Mouse (Mus musculus) CD4-positive helper T cell, adult 2 months (primary cell): ENCODE measurements around the gene Prl7a2.

Source experiments
- DNase-seq: peaks from one replicate; pipeline ENCODE4 v3.0.0-alpha.2; 2012; ENCODE audit warnings: low read depth, missing footprints, low spot score

Prl7a2 gene

GRCm38 (mm10) chr13:27667936-27668335 is at the start of gene Prl7a2:
TSS of gene Prl7a2 (minus strand) at chr13:27668036.
- no peak for DNase-seq

- no peak for DNase-seq
Observed at GRCm38 (mm10) chr13:27716636-27717035, 48.8 kb upstream of the Prl7a2 start, which contains the start of gene Prl7d1. TSS of gene Prl7d1 (minus strand) at chr13:27716736.

- DNase-seq = no peak
Observed at GRCm38 (mm10) chr13:27706521-27706920, 38.7 kb upstream of the Prl7a2 start.

GRCm38 (mm10) chr13:27660747-27661146 is 7.1 kb downstream of the Prl7a2 start:
- no peak for DNase-seq

GRCm38 (mm10) chr13:27642393-27642792 is 25.4 kb downstream of the Prl7a2 start, which contains the start of gene Prl7a1:
TSS of gene Prl7a1 (minus strand) at chr13:27642493.
- no peak for DNase-seq

- DNase-seq = no peak
Observed at GRCm38 (mm10) chr13:27610482-27610881, 57.4 kb downstream of the Prl7a2 start, which contains the start of gene Prl7b1. TSS of gene Prl7b1 (minus strand) at chr13:27610582.
